Mouse (Mus musculus): ENCODE measurements around the gene Abhd14a.

- TF ChIP-seq POLR2A (IDR thresholded peaks at IDR 0.05; ENCODE audit: borderline replicate concordance, insufficient read depth, low read length) (no peak), CTCF (IDR thresholded peaks at IDR 0.05; ENCODE audit: borderline replicate concordance, insufficient read depth, low read depth, low read length) (no peak)
These were observed 35.3 kb downstream of the Abhd14a start for GRCm38 (mm10) chr9:106412210-106412609.
